Mouse (Mus musculus) stomach, postnatal 0 days (tissue): ENCODE measurements around the gene Daam1. TPM values are rescaled to one million over a fixed set of nuclear protein-coding genes. Genes with fewer than 3 reads are reported as not detected.

Experiments
- ATAC-seq: fragments of 200-750 bp; cut with Nextera tagmentation; 2 replicates; pipeline ENCODE4 v1.8.0; 2017; ENCODE audit not compliant: low FRiP score, low TSS enrichment
- DNase-seq: peaks from one replicate; pipeline ENCODE4 v3.0.0-alpha.2; 2016; ENCODE audit warnings: low spot score
- H3K27ac ChIP-seq: fragments of 300-500 bp; sonication (generic); replicated peaks from 2 replicates; pipeline ENCODE4 v1.5.1; 2014; ENCODE audit warnings: mild to moderate bottlenecking, control low read depth
- H3K27me3 ChIP-seq: fragments of 300-500 bp; sonication (generic); 2 replicates; pipeline ENCODE4 v1.6.1; 2014; ENCODE audit warnings: low read length; ENCODE audit not compliant: control insufficient read depth, insufficient read depth
- H3K36me3 ChIP-seq: fragments of 300-500 bp; sonication (generic); 2 replicates; pipeline ENCODE4 v1.6.1; 2014; ENCODE audit warnings: low read length, mixed read lengths; ENCODE audit not compliant: control insufficient read depth, insufficient read depth
- H3K4me1 ChIP-seq: fragments of 300-500 bp; sonication (generic); replicated peaks from 2 replicates; pipeline ENCODE4 v1.6.1; 2014; ENCODE audit warnings: antibody characterized with exemption; ENCODE audit not compliant: control insufficient read depth, insufficient read depth
- H3K4me2 ChIP-seq: fragments of 300-500 bp; sonication (generic); replicated peaks from 2 replicates; pipeline ENCODE4 v1.6.1; 2014; ENCODE audit warnings: low read depth, mild to moderate bottlenecking, control low read depth, moderate library complexity
- H3K4me3 ChIP-seq: fragments of 300-500 bp; sonication (generic); 2 replicates; pipeline ENCODE4 v1.5.1; 2014; ENCODE audit warnings: low read depth, low read length, control low read depth
- H3K9ac ChIP-seq: fragments of 300-500 bp; sonication (generic); 2 replicates; pipeline ENCODE4 v1.6.1; 2014; ENCODE audit warnings: mild to moderate bottlenecking, low read length, control low read depth, mixed read lengths
- H3K9me3 ChIP-seq: fragments of 300-500 bp; sonication (generic); 2 replicates; pipeline ENCODE4 v1.6.1; 2016; ENCODE audit warnings: low read length; ENCODE audit not compliant: control insufficient read depth
- CTCF ChIP-seq: IDR thresholded peaks from 2 replicates; pipeline ENCODE4 v1.5.1; 2016; ENCODE audit warnings: antibody characterized with exemption, low read depth, mild to moderate bottlenecking, moderate library complexity
- EP300 ChIP-seq: optimal IDR thresholded peaks from 2 replicates; pipeline ENCODE3; 2016; ENCODE audit warnings: antibody characterized with exemption
- WGBS: fragments of 180-500 bp; shearing (Covaris S2); extraction: QIAGEN DNeasy Blood & Tissue Kit; methylation state at CpG from one replicate; pipeline ENCODE4 v1.1.7; 2014; 5-methylcytosine and 5-hydroxymethylcytosine counted together
- polyA plus RNA-seq: library from polyadenylated mRNA; unstranded; fragments of >200 nt; fragmentation: Nextera tagmentation; extraction: Ambion mirVana; gene quantifications from 2 replicates; pipeline ENCODE4 v1.2.1, GENCODE M21; 2015

The Daam1 gene
- polyA plus RNA-seq, 1 experiment from 2014 or later: 6.9 TPM

- Histone ChIP-seq H3K36me3 (peaks cover 12% of the 10 kb centered on the region), H3K4me3 (no peak overlapping the region), H3K9me3 (no peaks in the 10 kb centered on the region), H3K27me3 (no peaks in the 10 kb centered on the region), H3K27ac (no peak overlapping the region), H3K4me2 (no peak overlapping the region), H3K9ac (no peak overlapping the region), H3K4me1 (no peaks in the 10 kb centered on the region; the same call in none of the 2 replicates)
- no peak for ATAC-seq
- DNase-seq: no peak
- 61% methylated on average over 7 of the region's 7 CpGs for WGBS
- TF ChIP-seq EP300 (no peak), CTCF (no peak)
Observed at GRCm38 (mm10) chr12:71976361-71976960, 145.6 kb downstream of the Daam1 start.

DNA sequence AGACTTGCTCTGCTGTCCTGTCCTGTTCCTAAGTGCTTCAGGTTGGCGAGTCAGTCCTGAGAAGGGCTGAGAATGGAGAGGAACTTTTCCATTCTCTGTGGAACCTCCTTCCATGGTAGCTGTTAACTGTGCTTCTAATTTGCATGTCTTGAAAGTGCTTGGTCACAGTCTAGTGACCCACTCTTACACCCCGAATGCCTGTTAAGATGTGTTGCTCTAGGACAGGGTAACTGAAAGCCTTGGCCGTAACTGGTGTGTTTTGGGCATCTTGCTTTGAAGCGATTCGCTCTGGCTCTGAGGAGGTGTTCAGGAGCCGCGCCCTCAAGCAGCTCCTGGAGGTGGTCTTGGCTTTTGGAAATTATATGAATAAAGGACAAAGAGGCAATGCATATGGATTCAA, 146.5 kb downstream of the Daam1 start:
- H3K9ac ChIP-seq: no peak overlapping the region
- peaks cover 12% of the 10 kb centered on the region for H3K36me3 ChIP-seq
- no peak overlapping the region for H3K27ac ChIP-seq
- no peaks in the 10 kb centered on the region for H3K9me3 ChIP-seq
- no peak for TF ChIP-seq CTCF
- TF ChIP-seq EP300: no peak
- H3K4me3 ChIP-seq: no peak overlapping the region
- ATAC-seq: no peak
- no peak overlapping the region for H3K4me2 ChIP-seq
- no peaks in the 10 kb centered on the region for H3K27me3 ChIP-seq
- no peaks in the 10 kb centered on the region; the same call in 1 of the 2 replicates for H3K4me1 ChIP-seq
- no peak for DNase-seq
- whole genome bisulfite sequencing: 93% methylated on average over 7 of the region's 7 CpGs

DNA sequence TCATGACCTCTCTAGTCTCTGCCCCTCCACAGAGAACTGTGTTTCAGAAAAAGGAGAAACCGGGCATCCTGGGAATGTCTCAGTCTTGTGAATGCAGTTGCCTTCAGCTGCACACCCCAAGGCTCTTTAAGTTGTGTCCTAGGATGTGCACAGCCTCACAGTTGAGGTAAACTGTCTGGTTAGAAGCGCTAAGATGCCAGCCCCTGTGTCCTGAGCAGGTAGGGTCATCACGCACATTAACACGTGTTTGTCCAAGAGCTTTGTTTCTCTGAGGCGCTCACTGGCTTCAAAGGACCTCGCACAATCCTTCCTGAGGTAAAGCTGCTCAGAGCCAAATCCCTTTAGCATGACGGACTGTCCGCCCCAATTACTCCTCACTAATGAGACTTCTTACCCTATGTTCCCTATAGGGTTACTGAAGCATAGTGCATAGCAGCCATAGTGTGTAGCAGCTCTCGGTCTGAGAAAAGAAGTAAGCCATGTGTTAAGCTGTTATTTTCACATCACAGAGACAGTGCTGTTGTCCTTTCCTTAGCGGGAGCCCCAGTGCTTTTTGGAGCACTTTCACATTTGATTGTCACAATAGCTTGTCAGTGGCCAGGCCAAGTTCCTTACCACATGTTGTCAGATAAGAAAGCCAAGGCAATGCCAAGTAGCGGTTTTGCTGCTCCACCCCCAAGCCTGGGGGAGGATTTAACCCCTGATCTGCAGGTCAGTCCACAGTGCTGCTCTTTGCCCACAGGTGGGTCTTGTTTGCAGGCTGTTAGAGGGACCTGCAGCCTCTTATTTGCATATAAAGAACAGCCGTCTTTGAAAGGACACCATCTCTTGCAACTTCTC, 147.9 kb downstream of the Daam1 start:
- ATAC-seq: no peak
- no peak for DNase-seq
- no peaks in the 10 kb centered on the region for H3K4me1 ChIP-seq
- H3K27me3 ChIP-seq: no peaks in the 10 kb centered on the region
- peaks cover 22% of the 10 kb centered on the region for H3K36me3 ChIP-seq
- H3K27ac ChIP-seq: no peak overlapping the region
- no peak overlapping the region for H3K4me3 ChIP-seq
- 72% methylated on average over 12 of the region's 12 CpGs for WGBS
- no peak overlapping the region for H3K9ac ChIP-seq
- no peak for TF ChIP-seq CTCF
- no peak for TF ChIP-seq EP300
- no peak overlapping the region for H3K4me2 ChIP-seq
- no peaks in the 10 kb centered on the region for H3K9me3 ChIP-seq

GRCm38 (mm10) chr12:71980166-71980565, 149.3 kb downstream of the Daam1 start:
- WGBS: 73% methylated on average over 6 of the region's 6 CpGs

GRCm38 (mm10) chr12:71980746-71981145, 149.9 kb downstream of the Daam1 start:
- H3K36me3 ChIP-seq: peaks cover 19% of the 10 kb centered on the region
- H3K4me2 ChIP-seq: no peak overlapping the region
- ATAC-seq: no peak
- no peak for DNase-seq
- H3K9me3 ChIP-seq: no peaks in the 10 kb centered on the region
- 77% methylated on average over 11 of the region's 11 CpGs for WGBS
- H3K4me3 ChIP-seq: no peak overlapping the region
- no peaks in the 10 kb centered on the region for H3K4me1 ChIP-seq
- TF ChIP-seq CTCF (no peak), EP300 (no peak)
- H3K9ac ChIP-seq: no peak overlapping the region
- H3K27me3 ChIP-seq: no peaks in the 10 kb centered on the region
- no peak overlapping the region for H3K27ac ChIP-seq

More at GRCm38 (mm10) chr12:71980166-71980565, 149.3 kb downstream of the Daam1 start:
- H3K36me3 ChIP-seq: peaks cover 22% of the 10 kb centered on the region
- no peak overlapping the region for H3K4me3 ChIP-seq
- no peak for TF ChIP-seq CTCF
- no peak for TF ChIP-seq EP300
- H3K27ac ChIP-seq: no peak overlapping the region
- no peak overlapping the region for H3K4me2 ChIP-seq
- no peak for ATAC-seq
- no peak overlapping the region for H3K9ac ChIP-seq
- H3K9me3 ChIP-seq: no peaks in the 10 kb centered on the region
- no peak for DNase-seq
- no peaks in the 10 kb centered on the region for H3K4me1 ChIP-seq
- H3K27me3 ChIP-seq: no peaks in the 10 kb centered on the region

GRCm38 (mm10) chr12:71981250-71981649, 150.4 kb downstream of the Daam1 start:
- Histone ChIP-seq H3K27me3 (no peaks in the 10 kb centered on the region), H3K4me3 (no peak overlapping the region), H3K36me3 (peaks cover 16% of the 10 kb centered on the region), H3K4me1 (no peaks in the 10 kb centered on the region), H3K27ac (no peak overlapping the region), H3K4me2 (no peak overlapping the region), H3K9ac (no peak overlapping the region), H3K9me3 (no peaks in the 10 kb centered on the region)
- DNase-seq (no peak), ATAC-seq (no peak)
- 53% methylated on average over 8 of the region's 8 CpGs for WGBS
- TF ChIP-seq EP300: no peak
- no peak for TF ChIP-seq CTCF
